Mouse (Mus musculus) naive thymus-derived CD4-positive, alpha-beta T cell, adult 2 months (primary cell): ENCODE data around the gene Frs3.
A peak's percentile ranks its signal among the peaks of the same experiment; 100 is the strongest.
"Not testable (repeated sequence)": the region's sequence is repeated elsewhere in the genome, so short reads cannot be mapped to it uniquely, and the experiment has no call there.

Experiments used
- DNase-seq: peaks from one replicate; pipeline ENCODE4 v3.0.0-alpha.2; 2011; ENCODE audit warnings: low read depth

The Frs3 gene

DNA sequence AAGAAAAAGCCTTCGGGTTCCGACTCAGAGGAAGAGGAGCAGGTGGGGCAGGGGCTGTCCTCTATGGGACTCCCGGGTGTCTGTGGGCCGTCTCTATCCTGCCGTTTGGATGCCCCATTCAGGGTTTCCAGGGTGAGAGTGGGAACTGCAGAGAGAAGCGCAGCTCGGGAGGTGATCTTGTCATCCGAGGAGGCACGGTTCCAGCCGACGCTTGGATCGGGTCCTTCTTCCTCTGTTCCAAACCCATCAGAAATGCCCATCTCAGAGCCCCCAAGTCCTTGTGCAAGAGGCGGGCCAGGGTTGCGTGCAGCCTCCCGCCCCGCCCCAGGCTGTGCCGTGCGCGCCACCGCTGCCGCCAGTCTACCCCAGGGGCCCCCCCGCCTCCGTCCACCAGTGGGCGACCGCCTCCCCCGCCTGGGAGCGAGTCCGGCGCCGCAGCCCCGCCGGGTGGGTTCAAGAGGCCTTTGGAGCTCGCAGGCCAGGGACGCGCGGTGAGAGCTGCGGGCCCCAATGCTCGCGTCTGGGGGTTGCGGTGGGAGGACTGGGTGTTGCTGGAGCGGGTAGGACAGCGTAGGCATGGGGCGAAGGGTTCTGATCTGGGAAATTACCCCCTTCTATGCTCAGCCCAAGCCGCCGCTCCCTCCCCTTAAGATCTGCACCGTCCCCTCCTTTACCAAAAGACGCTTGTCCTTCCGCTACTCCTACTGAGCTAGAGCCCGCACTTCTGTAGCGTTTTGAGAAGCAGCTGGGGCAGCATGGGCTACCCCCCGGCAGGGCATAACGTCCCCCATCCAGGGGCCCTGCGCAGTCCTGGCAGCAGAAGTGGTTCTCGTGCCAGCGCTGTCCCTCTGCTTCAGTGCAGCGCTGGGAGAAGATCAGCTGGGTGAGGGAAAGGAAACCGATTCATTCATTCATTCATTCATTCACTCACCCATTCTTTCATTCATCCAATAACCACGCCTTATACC is at the start of gene Frs3:
Gene Frs3 (plus strand): TSS at position 423 of the 968 bp plus-strand sequence.
- DNase-seq, result peak; percentile 61

DNA sequence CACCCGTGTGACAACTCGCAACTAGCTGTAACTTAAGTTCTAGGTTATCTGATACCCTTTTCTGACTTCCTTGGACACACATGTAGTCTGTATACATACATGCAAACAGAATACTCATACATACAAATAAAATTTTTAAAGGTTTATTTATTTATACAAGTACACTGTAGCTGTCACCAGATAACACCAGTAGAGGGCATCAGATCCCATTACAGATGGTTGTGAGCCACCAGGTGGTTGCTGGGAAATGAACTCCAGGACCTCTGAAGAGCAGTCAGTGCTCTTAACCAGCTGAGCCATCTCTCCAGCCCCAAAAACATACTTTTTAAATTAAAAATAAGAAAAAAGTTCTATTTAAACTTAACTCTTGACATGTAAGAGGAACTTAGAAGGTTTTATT is 45.8 kb upstream of the Frs3 start:
- peak; percentile 17 for DNase-seq

DNA sequence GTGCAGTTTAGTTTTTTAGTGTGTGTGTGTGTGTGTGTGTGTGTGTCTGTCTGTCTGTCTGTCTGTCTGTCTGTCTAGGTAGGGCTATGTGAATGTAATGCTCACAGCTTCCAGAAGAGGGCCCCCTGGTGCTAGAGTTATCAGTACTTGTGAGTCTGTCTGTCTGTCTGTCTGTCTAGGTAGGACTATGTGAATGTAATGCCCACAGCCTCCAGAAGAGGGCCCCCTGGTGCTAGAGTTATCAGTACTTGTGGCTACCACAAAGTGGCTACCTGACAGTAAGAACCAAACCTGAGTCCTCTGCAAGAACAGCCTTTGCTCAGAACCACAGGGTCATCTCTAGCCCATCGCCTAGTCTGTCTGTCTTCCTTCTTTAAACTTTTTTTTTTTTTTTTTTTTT is 42.1 kb upstream of the Frs3 start:
- DNase-seq, result peak; percentile 80

DNA sequence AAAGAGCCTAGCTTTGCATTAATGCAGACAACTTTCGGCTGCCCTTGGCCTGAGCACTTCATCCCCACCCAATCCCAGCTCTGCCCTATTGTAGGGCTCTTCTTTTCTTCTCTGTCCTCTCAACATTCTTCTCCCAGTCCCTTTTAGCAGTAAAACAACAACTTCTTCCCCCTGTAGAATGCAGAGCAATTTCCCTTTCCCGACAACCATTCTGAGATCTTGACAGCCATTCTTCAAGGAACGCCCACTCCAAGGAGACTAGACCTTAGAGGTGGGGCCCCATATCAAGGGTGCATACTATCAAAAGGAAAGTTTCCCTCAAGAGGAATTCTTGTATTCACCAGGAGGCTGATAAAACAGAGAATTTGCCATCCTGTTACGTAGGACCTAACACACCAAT is 39.9 kb upstream of the Frs3 start:
- no peak for DNase-seq

DNA sequence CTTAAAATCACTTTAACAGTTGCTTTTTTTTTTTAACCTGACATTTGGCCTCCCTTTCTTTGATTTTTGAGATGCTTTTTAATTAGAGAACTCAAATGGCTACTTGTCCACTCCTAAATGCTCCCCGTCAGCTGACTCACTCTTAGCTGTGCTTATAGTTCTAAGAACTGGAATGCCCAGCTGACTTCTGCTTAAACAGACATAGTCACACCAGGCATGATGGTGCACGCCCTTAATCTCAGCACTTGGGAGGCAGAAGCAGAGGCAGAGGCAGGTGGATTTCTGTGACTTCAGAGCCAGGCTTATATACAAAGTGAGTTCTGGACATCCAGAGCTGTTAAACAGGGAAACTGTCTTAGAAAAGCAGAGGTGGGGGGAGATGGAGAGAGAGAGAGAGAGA is 36.9 kb upstream of the Frs3 start:
- DNase-seq, result no peak

DNA sequence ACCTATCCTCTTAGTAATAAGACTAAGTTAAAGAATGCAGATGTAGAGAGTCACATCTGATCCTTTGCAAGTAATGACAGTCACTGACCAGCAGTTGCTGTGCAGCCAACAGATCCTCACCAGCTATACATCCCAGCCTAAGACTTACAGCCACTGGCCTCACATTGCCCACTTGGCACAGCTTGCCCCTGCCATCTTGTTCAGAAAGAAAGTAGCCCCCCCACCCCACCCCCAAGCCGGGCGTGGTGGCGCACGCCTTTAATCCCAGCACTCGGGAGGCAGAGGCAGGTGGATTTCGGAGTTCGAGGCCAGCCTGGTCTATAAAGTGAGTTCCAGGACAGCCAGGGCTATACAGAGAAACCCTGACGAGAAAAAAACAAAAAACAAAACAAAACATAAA is 34.5 kb upstream of the Frs3 start:
- not testable (repeated sequence) for DNase-seq

DNA sequence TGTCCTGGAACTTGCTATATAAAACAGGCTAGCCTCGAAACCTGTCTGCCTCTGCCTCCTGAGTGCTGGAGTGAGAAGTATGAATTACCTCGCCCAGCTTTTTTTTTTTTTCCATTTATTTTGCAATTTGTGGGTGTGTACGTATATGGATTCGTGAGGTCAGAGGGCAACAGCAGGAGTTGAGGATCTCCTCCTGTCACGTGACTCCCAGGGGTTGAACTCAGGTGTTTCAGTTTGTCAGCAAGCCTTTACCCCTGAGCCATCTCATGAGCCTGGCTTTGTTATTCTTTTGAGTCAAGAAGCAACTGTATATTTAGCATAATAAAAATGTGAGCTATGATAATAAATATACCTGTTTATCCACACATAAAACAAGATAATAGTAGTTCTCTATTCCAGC is 33.1 kb upstream of the Frs3 start:
- DNase-seq, result no peak

DNA sequence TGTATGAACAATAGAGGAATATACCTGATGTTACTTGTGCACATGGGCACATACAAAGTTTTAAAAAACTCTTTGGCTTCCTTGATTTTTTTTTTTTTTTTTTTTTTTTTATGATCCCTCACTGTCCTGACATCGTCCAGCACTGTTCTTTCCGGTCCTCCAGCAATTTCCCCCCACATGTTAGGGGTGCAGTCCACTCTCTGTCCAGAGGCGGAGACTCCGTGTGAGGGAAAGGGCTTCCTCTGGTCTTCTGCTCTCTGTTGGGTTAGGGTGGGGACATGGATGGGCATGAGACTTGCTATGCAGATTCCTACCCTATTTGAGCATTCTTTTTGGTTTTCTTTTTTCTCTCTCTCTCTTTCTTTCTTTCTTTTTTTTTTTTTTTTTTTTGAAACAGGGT is 30.9 kb upstream of the Frs3 start:
- DNase-seq, result no peak

DNA sequence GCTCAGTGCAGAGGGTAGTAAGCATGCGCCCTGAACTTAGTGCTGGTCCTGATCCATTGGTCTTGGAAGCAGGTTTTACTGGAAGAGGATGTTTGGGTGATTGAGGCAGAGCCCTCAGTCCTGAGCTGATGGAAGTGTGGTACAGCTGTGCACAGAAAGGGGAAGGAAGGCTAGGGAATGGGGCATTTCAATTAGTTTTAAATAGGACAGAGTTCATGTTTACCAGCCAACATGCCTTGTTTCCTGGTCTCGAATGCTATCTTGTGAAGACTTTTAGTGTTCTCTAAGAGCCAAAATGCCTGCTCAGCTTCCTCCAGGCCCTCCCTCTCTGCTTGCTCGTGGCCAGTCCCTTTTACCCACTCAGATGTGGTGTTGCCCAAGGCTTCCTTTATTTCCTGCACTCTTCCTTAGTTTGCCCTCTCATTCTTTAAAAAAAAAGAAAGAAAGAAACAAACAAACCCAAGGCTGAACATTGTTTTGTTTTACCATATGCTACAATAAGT is 30.0 kb upstream of the Frs3 start:
- DNase-seq, result no peak

DNA sequence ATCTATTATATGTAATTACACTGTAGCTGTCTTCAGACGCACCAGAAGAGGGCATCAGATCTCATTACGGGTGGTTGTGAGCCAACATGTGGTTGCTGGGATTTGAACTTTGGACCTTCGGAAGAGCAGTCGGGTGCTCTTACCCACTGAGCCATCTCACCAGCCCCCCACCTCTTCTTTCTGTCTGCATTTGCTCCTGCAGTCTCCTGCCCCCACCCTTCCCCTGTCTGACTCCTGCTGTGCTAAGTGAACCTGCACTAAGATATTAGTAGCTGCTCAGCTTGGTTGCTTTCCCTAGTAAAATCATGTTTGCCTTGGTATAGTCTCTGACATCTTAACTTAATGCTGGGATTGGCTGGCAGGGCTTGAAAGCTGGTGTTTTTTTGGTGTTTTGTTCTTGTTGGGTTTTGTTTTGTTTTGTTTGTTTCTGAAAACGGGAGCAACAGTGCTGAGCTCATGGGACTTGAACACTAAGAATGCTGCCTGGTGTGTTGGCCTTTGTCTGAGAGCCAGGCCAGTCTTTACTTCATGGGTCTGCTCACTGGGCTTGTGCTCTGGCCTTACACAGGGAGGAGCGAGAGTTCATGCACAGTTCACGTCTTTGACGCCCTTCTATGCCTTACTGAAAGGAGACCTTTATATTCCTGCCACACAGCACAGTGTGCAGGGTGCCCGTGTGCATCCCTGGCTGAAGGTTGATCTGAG is 25.7 kb upstream of the Frs3 start:
- no peak for DNase-seq

DNA sequence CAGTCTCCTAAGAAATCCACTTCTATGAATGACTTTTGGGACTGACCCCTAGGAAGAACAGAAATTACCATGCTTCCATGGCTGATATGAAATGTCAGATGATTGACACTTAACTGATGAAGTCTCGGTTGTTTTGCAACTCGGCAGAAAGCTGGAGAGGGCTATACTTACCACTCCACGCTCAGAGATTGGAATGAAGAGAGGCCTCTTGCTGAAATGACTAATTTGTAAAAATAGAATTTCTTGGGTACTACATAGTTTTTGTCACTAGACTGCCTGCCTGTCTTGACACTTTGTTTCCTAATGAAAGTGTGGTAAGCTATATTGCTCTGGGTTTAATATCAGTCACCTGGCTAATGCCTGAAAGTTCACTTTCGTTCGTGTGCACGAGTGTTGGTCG is 24.4 kb upstream of the Frs3 start:
- DNase-seq, result no peak

DNA sequence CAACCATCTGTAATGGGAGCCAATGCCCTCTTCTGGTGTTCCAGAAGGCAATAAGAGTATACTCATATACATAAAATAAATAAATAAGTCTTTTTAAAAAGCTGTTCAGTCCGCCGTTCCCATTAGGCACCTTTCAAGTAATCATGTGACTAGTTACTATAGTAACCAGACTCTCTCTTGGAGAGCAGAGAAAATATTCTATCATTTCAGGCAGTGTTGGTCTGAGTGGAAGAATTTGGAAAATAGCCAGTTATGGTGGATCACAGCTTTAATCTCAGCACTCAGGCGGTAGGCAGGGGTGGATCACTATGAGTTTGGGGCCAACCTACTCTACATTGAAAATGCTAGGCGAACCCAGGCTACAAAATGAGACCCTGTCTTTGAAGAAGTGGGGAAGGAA is 19.7 kb upstream of the Frs3 start:
- DNase-seq, result no peak

DNA sequence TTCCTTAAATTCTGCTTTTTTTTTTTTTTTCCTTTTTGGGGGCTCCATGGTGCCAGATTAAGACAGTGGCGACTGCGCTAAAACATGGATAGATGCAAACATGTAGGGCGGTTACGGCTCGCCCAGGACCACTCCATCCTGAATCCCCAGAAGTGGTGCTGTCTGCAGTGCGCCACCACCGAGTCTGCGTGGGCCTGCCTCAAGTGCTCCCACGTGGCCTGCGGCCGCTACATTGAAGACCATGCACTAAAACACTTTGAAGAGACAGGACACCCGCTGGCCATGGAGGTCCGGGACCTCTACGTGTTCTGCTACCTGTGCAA is 16.9 kb upstream of the Frs3 start:
- DNase-seq, result no peak

DNA sequence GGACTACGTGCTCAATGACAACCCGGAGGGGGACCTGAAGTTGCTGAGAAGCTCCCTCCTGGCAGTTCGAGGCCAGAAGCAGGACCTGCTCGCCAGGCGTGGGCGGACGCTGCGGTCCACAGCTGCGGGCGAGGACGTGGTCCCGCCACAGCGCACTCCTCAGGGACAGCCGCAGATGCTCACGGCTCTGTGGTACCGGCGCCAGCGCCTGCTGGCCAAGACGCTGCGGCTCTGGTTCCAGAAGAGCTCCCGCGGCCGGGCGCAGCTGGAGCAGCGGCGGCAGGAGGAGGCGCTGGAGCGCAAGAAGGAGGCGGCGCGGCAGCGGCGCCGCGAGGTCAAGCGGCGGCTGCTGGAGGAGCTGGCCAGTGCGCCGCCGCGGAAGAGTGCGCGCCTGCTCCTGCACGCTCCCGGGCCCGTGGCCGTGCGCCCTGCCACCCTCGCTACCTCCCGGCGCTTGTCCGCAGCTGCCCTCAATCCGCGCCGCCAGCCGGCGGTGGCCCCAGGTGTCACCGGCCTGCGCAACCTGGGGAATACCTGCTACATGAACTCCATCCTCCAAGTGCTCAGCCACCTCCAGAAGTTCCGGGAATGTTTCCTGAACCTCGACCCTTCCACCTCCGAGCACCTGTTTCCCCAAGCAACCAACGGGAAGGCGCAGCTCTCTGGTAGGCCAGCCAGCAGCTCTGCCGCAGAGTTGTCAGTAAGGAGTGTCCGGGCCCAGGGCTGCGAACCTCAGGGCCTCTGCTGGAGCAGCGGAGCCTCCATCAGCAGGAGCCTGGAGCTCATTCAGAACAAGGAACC is 16.3 kb upstream of the Frs3 start:
- no peak for DNase-seq

DNA sequence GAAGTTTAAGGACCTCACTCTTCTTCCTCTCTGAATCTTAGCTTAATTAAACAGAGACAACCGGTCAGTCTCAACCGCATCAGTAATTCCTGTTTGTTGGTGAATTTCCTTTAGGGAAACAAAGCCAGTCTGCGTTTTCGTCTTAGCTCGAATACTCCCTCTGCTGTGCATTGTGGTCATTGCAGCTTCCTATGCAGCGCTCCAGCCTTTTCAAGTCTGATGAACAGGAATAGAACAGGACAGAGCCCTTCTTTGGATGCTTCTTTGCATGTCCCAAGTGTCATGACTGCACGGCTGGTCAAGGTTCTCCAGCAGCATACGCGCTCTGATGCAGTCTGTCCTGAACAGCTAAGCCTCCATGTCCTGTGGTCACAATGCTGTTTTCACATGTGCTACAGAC is 12.2 kb upstream of the Frs3 start:
- DNase-seq, result peak; percentile 79

DNA sequence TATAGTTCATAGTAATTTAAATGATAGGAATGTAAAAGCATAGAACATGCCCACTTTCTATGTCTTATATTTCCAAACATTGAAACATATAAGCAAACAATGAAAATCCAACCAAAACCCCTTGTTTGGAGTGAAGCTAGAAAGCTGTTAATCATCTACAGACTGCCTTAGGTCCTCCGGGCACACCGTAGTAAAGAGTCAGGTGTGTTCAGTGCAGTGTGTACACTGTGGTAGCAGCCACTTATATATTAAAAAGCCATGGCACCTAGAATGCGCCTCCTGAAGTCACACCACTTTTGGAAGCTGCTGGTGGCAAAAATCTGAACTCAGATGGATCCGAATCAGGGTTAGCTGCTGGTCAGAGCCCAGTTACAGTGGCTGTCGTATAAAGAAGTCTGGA is 10.6 kb upstream of the Frs3 start:
- DNase-seq, result no peak

DNA sequence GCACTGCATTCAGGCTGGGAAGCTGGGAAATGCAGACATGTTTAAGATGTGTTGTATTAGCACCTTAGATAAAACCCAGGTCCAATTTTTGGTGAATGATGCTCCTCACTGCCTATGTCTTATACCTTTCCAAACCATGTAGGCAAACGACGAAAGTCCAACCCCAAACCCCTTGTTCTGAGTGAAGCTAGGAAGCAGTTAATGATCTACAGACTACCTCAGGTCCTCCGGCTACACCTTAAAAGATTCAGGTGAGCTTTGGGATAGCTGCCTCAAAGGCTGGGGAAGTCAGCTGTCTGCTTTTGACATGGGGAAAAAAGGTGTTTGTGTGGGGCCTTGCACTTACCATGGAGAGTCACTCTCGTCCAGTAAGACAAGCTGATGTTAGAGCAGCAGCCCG is 10.1 kb upstream of the Frs3 start:
- no peak for DNase-seq

DNA sequence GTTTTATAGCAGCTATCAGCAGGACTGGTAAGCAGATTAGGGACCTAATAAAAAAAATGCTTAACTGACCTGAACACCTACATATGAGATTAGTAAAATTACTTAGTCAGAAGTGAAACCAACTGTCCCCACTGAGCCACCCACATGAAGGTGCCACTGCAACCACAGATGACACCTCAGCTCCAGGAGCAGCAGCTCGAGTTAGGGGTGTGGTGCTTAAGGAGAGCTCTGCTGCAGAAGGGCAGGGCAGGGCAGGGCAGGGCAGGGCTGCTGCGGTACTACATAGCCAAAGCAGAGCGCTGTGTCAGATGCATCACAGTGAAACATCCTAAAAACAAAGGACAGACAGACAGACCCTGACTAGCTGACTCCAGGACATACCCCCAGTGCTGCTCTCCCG is 6.0 kb upstream of the Frs3 start:
- no peak for DNase-seq

DNA sequence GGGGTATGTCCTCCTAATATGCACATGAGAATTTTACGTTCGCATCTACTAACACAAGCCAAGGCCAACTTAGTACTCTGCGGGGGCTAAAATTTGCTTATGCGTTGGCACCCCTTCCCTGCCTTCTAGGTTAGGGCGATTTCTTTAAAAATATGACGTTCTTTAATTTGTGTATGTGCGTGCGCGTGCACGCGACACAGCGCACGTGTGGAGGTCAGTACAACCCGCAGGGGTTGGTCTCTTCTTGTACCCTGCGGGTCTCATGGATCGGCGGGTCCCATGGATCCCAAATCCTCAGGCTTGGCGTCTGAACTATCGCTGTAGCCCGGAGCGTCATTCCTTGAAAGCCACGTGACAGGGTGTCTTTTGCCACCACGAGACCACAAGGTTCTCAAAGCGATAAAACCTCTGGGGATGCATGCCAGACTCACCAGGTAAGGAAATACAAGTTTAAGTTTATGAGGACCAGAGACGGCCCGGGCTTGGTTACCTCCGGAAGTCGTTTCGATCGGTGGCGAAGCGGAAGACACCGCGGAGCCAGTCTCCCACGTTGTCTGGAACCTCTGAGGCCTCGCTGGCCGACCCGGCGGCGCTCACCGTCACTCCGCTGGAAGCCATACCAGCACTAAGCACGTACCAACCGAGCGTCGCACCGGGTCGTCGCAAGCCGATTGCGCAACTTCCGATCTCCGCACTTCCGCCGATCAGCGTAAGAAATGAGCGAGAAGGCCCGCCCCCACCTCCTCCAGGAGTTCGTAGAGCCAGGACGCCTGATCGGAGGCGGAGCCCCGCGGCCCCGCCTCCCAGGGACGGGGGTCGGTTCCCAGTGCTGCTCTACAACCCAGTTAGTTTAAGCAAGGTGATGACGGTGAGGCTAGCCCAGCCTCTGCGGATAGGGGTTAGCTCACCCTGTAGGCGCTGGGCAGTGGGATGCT is 1.2 kb upstream of the Frs3 start:
- DNase-seq, result peak; percentile 96

DNA sequence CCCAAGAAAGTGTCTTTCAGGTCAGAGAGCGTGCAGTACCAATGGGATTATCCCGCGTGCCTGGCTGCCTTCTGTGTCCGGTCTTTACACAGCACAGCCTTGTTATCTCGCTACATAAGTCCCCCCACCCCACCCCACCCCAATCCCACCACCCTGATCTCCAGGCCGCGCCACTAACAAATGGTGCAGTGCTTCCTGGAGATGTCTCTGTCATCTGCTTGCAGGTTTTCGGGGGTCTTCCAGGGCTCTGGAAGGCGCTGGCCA is 554 bp upstream of the Frs3 start, which contains the start of gene Tomm6:
Gene Tomm6 (minus strand): TSS at position 43 of the 264 bp plus-strand sequence.
- DNase-seq, result no peak

DNA sequence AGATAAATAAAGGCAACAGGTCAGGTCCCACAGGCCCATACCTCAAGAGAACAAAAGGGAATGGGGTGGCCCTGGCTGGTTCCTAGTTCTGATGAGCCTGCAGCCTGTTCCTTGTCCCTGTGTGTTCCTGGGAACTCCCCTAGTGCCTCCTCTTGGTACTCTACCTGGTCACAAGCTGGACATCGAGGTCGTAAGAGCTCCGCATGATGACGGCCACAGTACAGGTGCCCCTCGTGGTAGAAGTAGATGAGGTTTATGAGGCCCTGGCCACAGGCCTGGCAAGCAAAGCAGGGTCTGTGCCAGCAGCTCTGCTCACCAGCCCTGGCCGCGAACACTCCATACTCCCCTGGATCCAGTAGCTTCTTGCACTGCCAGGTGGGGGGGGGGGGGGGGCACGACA is 1.1 kb downstream of the Frs3 start:
- no peak for DNase-seq

DNA sequence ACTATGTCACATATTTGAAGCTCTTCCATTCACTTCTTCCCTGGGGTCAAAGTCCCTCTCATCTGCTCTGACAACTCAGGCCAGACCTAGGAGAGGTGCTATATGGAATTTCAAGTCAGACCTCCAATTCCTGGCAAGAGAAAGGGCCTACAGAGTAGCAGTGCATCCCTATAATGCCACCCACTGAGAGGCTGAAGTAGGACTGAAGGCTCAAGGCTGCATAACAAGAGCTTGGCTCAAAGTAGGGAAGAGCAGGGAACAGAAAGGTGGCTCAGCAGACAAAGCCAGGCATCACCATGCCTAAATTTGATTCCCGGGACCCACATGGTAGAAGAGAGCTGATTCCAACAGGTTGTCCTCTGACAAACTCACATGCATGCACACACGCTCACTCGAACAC is 2.8 kb downstream of the Frs3 start:
- DNase-seq, result no peak
